Mouse (Mus musculus) midbrain, embryonic 13.5 days (tissue): ENCODE results near the gene Lgr6. TPM values are rescaled to one million over a fixed set of nuclear protein-coding genes. Genes with fewer than 3 reads are reported as not detected.

Experiments
- ATAC-seq: fragments of 200-750 bp; cut with Nextera tagmentation; 2 replicates; pipeline ENCODE4 v1.8.0; 2017; ENCODE audit warnings: mild to moderate bottlenecking, moderate TSS enrichment, moderate library complexity
- H3K27ac ChIP-seq: fragments of 300-500 bp; sonication (generic); 2 replicates; pipeline ENCODE4 v1.5.1; 2015; ENCODE audit warnings: inconsistent platforms, mild to moderate bottlenecking, moderate library complexity
- H3K27me3 ChIP-seq: fragments of 300-500 bp; sonication (generic); 2 replicates; pipeline ENCODE4 v1.6.1; 2015; ENCODE audit warnings: mild to moderate bottlenecking, inconsistent platforms
- H3K36me3 ChIP-seq: fragments of 300-500 bp; sonication (generic); 2 replicates; pipeline ENCODE4 v1.6.1; 2015; ENCODE audit warnings: mild to moderate bottlenecking, inconsistent platforms
- H3K4me1 ChIP-seq: fragments of 300-500 bp; sonication (generic); replicated peaks from 2 replicates; pipeline ENCODE4 v1.6.1; 2015; ENCODE audit warnings: inconsistent platforms
- H3K4me2 ChIP-seq: fragments of 300-500 bp; sonication (generic); replicated peaks from 2 replicates; pipeline ENCODE4 v1.6.1; 2015; ENCODE audit warnings: moderate library complexity, mild to moderate bottlenecking, inconsistent platforms
- H3K4me3 ChIP-seq: fragments of 300-500 bp; sonication (generic); replicated peaks from 2 replicates; pipeline ENCODE4 v1.5.1; 2015; ENCODE audit warnings: mild to moderate bottlenecking, inconsistent platforms
- H3K9ac ChIP-seq: fragments of 300-500 bp; sonication (generic); replicated peaks from 2 replicates; pipeline ENCODE4 v1.6.1; 2015; ENCODE audit warnings: mild to moderate bottlenecking, inconsistent platforms
- H3K9me3 ChIP-seq: fragments of 300-500 bp; sonication (generic); 2 replicates; pipeline ENCODE4 v1.6.1; 2016; ENCODE audit warnings: mild to moderate bottlenecking, inconsistent platforms
- WGBS: fragments of 180-500 bp; shearing (Covaris S2); methylation state at CpG from one replicate; pipeline ENCODE4 v1.1.7; 2015; 5-methylcytosine and 5-hydroxymethylcytosine counted together
- polyA plus RNA-seq: library from polyadenylated mRNA; unstranded; fragments of >200 nt; fragmentation: Nextera tagmentation; extraction: Ambion mirVana; gene quantifications from 2 replicates; pipeline ENCODE4 v1.2.1, GENCODE M21; 2015

Gene Lgr6
- polyA plus RNA-seq, 1 experiment from 2014 or later = 0.44 TPM

GRCm38 (mm10) chr1:134936335-134936734 is 168.7 kb downstream of the Lgr6 start:
- 93% methylated on average over 6 of the region's 6 CpGs for WGBS
- Histone ChIP-seq H3K27ac (no peak overlapping the region), H3K4me2 (no peak overlapping the region), H3K4me3 (no peak overlapping the region), H3K4me1 (no peaks in the 10 kb centered on the region), H3K9ac (no peak overlapping the region), H3K27me3 (no peaks in the 10 kb centered on the region), H3K36me3 (no peaks in the 10 kb centered on the region), H3K9me3 (no peaks in the 10 kb centered on the region)
- no peak for ATAC-seq

Other genes starting within 250 kb of the Lgr6 start
- gene Ppp1r12b, start 149.3 kb downstream of the Lgr6 start, polyA plus RNA-seq = 10.8 and 13.3 TPM in 2 replicates
- 21.6 and 21.8 TPM in 2 replicates for gene Ube2t, start 142.7 kb downstream of the Lgr6 start, polyA plus RNA-seq
- gene Ptpn7, start 27.4 kb upstream of the Lgr6 start, polyA plus RNA-seq = 0.46 and 0.51 TPM in 2 replicates
- 234 and 247 TPM in 2 replicates for gene Arl8a, start 41.5 kb upstream of the Lgr6 start, polyA plus RNA-seq
- gene Gpr37l1, start 62.4 kb upstream of the Lgr6 start, polyA plus RNA-seq = 0.13 and 0.17 TPM in 2 replicates
- 0.16 and 0.34 TPM in 2 replicates for gene Elf3, start 153.3 kb upstream of the Lgr6 start, polyA plus RNA-seq
- 87.7 and 102 TPM in 2 replicates for gene Rnpep, start 178.8 kb upstream of the Lgr6 start, polyA plus RNA-seq
- 155 and 161 TPM in 2 replicates for gene Timm17a, start 208.5 kb upstream of the Lgr6 start, polyA plus RNA-seq
- gene Lmod1, start 219.5 kb upstream of the Lgr6 start, polyA plus RNA-seq = 0.36 and 0.57 TPM in 2 replicates